Mouse (Mus musculus): ENCODE measurements around the gene Igf2. TPM values are rescaled to one million over a fixed set of nuclear protein-coding genes. Genes with fewer than 3 reads are reported as not detected.

Igf2 gene
- total RNA-seq (2021) = 10 to 100 TPM; 20.0 to 29.0 TPM
- long read RNA-seq, experiment 1, partial matches to known transcripts = 1 of 1 reads
- long read RNA-seq, experiment 1, other reads (novel, unspliced or antisense) = 0 of 1 reads
- long read RNA-seq, experiment 2, partial matches to known transcripts = 2 of 3 reads
- long read RNA-seq, experiment 2, other reads (novel, unspliced or antisense) = 1 of 3 reads

DNA sequence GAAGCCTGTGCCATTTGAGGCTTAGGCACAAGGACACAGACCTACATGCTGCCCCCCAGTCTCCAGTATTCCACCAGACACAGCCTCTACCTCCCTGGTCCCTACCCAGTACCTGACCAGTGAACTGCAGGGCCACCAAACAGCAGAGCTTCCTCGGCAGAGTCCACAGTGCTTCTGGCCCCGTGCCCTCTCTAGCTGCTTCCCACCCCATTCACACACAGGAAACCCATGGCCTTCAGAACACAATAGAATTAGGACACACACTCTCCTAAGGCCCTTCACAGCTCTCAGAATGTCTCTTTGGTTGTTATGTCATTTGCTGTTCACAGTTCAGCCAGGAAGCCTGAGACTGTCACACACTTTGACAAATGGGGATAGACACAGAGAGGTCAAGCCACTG, at the start of gene Igf2:
Gene Igf2, minus strand, starts transcription at position 158 of the 400 bp plus-strand sequence.
- no peak for DNase-seq (ENCODE audit: low spot score)

DNA sequence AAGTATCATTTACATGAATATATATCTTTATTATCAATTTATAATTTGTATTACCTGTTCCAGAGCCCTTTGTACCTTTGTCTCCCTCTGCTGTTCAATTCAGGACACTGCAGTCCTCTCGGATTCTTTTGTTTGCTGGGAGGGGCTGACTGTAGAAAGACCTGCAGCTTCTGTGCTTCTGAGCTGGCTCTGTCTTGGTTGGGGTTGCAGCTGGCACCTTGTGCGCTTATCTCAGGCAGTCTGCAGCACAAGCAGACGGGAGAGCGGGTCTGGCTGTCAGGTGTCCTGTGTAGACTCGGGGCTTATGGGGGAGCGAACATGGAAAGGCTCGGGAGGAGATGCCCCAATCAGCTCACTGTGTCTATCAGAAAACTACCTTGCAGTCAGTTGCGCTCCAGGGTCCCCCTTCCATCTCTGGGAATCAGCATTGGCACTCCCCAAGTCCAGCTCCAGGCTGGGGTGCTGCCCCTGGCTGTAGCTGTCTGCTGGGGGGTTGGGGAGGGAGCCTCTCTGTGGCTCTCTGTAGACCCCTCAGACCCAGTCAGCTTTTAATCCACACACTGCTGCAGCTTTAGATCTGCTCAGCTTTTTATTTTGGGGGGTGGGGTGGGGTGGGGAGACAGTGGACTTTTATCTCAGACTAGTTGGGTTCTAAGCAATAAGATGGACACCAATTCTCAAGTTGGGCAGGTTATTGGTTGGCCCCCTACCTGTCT, 48.3 kb upstream of the Igf2 start:
- peak; percentile 45 for DNase-seq (ENCODE audit: low spot score)

DNA sequence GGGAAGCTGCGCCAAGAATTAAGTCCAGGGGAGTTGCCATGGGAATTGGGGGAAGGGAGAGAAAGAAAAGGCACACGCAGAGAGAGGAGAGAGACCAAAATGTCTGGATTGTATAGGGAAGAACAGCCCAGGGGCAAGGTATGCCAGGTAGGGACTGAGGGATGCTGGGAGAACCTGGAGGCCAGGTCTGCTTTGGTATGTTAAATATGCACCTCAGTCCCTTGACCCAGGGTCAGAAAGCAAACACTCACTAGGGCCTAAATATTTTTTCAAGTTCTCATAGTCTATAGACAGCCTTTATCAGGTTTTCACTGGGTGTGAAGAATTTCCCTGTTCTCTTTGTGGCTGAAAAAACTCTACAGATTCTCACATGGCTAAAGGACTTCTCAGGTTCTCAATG, 40.3 kb upstream of the Igf2 start:
- no peak for DNase-seq (ENCODE audit: low spot score)

GRCm38 (mm10) chr7:142699334-142699860, 32.8 kb upstream of the Igf2 start:
- DNase-seq (ENCODE audit: low spot score) = peak; percentile 75

GRCm38 (mm10) chr7:142678611-142679010, 12.0 kb upstream of the Igf2 start:
- peak; percentile 74 for DNase-seq (ENCODE audit: low spot score)

DNA sequence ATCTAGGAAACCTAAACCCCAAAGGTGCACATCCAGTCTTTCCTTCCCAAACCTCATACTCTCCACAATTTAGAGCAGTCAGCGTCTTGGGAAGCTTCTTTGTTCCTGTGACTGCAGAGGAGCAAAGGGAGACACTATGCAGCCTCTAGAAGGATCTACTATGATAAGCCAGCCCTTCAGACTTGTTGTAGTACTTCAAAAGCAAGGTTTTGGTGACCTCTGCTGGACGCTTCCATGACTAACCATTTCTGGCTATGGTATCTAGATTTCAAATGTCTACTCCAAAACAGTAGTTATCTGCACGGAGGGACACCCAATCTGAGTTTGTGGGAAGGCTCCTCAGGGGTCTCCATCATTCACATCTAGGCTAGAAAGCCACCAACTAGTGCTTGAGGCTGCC, 9.0 kb upstream of the Igf2 start:
- DNase-seq (ENCODE audit: low spot score) = peak; percentile 70

DNA sequence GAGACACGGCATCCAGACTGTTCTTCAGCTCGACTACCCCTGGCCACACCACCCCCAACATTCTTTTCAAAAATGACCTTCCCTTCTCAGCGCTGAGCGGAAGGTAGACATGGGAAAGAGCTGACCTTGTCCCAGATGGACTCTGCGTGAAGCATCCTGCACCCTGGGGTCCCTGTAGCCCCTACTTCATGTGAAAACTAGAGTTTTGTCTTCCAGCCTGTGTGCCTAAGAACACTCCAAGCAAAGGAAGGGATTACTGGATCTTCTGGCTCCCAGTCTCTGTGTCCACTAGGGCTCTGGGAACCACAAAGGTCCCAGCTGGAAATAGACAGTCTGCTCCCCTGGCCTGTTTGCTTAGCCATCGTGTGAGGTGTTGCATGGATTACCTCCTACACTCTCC, 8.5 kb upstream of the Igf2 start:
- no peak for DNase-seq (ENCODE audit: low spot score)

DNA sequence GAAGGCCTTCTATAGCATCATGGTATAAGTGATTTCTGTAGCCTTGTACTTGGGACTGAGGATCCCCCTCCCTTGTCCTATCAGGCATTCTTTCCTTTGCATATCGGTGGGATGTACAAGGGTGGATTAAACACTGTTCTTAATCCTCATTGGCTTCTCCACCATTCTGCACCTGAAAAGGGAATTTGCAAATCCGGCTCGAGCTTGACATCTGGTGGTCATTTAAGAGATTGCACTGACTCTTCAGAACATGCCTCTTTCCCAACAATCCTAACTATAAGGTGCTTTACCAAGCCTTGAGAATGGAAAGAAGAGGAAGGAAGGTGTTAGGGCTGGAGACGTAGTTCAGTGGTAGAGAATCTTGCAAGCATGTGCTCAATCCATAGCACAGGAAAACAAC, 5.5 kb upstream of the Igf2 start:
- DNase-seq (ENCODE audit: low spot score) = peak; percentile 38

GRCm38 (mm10) chr7:142671067-142671466, 4.5 kb upstream of the Igf2 start:
- DNase-seq (ENCODE audit: low spot score) = no peak

GRCm38 (mm10) chr7:142669751-142670625, 3.4 kb upstream of the Igf2 start, which contains the start of gene Gm49394:
Gene Gm49394, minus strand, starts transcription at chr7:142669942.
- DNase-seq (ENCODE audit: low spot score) = no peak

GRCm38 (mm10) chr7:142668328-142668727, 1.7 kb upstream of the Igf2 start:
- DNase-seq (ENCODE audit: low spot score) = no peak

DNA sequence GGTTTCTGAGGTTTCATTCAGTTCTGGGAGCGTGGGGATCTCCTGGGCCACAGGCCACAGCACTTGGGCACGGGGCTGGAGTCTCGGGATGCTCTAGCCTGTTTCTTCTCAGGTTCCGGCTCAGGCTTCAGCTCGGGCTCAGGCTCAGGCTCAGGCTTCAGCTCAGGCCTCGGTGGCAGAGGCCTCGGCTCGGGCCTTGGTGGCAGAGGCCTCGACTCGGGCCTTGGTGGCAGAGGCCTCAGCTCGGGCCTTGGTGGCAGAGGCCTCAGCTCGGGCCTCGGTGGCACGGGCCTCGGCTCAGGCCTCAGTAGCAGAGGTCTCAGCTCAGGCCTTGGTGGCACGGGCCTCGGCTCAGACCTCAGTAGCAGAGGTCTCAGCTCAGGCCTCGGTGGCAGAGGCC, 905 bp upstream of the Igf2 start:
- no peak for DNase-seq (ENCODE audit: low spot score)

DNA sequence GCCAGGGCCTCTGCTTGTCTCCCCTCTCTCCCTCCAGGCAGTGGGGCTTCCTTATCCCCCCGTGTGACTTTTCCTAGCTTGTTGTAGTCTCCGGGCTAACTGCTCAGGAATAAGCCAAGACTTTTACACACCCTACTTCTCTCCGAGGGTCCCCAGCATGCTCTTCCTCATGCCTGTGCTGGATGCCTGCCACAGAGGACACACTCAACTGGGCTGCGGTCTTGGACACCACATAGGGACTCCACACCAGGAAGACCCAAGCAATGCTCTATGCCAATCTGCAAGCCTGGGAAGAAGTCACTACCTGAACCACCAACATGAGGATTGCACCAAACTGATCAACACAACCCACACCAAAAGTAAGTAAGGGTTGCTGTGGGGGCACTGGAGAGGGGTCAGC, 507 bp downstream of the Igf2 start:
- no peak for DNase-seq (ENCODE audit: low spot score)

DNA sequence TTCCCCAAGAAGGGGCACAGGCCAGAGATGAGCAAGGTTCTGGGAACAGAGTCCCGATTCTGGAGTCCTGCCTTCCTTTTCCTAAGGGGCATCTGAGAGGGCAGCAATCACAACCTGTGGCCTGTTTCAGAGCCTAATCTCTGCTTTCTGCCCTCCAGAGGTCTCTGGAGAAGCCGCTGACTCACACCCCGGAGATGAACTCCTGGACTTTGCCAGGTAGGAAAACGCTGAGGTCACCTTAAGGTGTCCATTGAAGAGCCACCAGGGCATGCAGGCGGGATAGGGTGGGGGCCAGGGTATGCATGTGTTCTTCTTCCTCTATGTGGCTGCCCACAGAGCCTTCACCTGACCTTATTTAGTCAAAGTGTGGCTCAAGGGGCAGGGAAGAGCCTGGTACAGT, 1.3 kb downstream of the Igf2 start:
- no peak for DNase-seq (ENCODE audit: low spot score)

DNA sequence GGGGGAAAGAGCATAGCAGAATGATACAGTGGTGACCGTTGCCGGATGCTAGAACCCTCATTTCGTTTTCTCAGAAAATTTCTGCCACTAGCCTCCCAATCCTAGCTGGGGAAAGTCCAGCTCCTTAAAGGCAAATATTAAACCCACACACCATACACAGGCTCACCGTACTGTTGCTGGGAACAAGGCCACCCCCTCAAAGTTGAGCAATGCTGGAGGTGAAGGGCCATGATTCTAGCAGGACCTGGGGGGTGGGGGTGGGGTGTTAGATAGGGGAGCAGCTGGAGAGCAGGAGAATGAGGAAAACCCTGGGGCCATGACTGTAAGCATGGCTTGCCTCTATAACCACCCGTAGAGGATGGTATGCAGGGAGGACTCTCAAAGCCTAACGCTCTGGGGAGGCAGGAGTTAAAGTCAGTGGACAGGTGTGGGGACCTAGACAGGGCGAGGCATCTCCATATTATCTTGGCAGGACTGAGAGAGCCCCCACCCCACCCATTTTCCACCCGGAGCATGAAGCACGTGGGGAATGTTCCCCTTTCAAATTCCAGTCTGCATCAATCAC, 2.1 kb downstream of the Igf2 start:
- no peak for DNase-seq (ENCODE audit: low spot score)

GRCm38 (mm10) chr7:142663931-142664421, 2.6 kb downstream of the Igf2 start:
- DNase-seq (ENCODE audit: low spot score) = no peak

- no peak for DNase-seq (ENCODE audit: low spot score)
These were observed 3.5 kb downstream of the Igf2 start for GRCm38 (mm10) chr7:142663151-142663550.

- no peak for DNase-seq (ENCODE audit: low spot score)
These were observed 4.8 kb downstream of the Igf2 start for GRCm38 (mm10) chr7:142661811-142662210.

GRCm38 (mm10) chr7:142661046-142661445, 5.6 kb downstream of the Igf2 start:
- no peak for DNase-seq (ENCODE audit: low spot score)

DNA sequence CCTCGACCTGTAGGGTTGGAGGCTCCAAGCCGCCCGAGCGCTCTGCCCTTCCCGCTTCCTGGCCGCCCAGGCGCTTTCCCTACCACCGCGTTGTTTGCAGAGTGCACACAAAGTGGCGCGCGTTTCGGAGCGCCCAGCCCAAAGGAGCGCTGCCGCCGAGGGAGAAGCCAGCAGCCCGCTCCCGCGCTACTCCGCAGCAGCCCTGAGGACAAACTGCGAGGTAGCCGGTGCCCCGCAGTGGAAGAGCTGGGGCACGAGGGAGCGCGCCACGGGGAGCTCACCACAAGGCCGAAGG, 6.0 kb downstream of the Igf2 start:
- no peak for DNase-seq (ENCODE audit: low spot score)

DNA sequence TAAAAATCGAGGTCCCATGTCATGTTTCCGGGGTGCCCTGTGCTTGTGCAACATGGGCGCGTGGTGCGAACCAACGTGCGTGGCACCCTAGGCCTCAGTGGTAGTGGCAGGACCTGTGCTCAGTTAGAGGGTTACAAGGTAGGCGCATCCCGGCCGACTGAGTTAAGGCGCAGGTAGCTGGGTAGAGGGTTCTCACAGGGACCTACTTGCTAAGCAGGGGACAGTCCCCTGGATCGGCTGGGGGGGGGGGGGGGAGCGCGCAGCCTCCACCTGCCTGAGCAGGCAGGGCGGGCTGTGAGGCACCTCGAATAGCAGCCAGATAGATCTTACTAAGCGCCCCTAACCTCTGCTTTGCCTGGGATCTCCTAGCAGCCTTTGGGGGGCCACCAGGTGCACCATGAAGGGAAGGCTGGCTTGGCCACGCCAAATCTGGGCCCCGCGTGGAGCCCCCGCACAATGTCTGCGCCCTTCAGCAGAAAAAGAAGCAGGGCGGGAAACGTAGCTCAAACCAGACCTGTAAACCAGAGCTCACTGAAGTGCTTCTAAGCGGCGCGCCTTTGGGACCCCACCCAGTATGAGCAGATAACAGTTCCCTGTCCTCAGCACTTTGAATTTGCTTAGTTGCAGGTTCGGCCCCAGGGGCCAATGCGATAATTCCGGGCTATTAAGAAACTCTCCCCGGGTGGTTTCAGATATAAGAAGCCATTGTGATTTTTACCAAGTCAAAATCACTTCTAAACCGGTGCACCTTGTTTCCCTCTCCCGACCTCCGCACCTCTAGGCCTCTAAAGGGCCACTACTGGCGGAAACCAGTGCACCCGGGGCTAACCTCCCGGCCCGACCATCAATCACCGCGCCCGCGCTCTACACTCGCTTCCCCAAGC, 6.6 kb downstream of the Igf2 start:
- DNase-seq (ENCODE audit: low spot score) = no peak

All from gastrocnemius, adult 18-20 months (tissue).